Mouse (Mus musculus) lung, embryonic 15.5 days (tissue): Measurements from ENCODE around the gene Kcnk5. TPM values are rescaled to one million over a fixed set of nuclear protein-coding genes. Genes with fewer than 3 reads are reported as not detected.

ENCODE experiments used
- ATAC-seq: fragments of 200-750 bp; cut with Nextera tagmentation; 2 replicates; pipeline ENCODE4 v1.8.0; 2017; ENCODE audit warnings: moderate number of reproducible peaks, borderline replicate concordance; ENCODE audit not compliant: low FRiP score, low TSS enrichment; ENCODE audit errors: extremely low read depth
- H3K27ac ChIP-seq: fragments of 300-500 bp; sonication (generic); 2 replicates; pipeline ENCODE4 v1.5.1; 2015; ENCODE audit warnings: moderate library complexity, mild to moderate bottlenecking, inconsistent platforms
- H3K27me3 ChIP-seq: fragments of 300-500 bp; sonication (generic); 2 replicates; pipeline ENCODE4 v1.6.1; 2015; ENCODE audit warnings: inconsistent platforms
- H3K36me3 ChIP-seq: fragments of 300-500 bp; sonication (generic); 2 replicates; pipeline ENCODE4 v1.6.1; 2015; ENCODE audit warnings: inconsistent platforms
- H3K4me1 ChIP-seq: fragments of 300-500 bp; sonication (generic); 2 replicates; pipeline ENCODE4 v1.6.1; 2015; ENCODE audit warnings: inconsistent platforms
- H3K4me2 ChIP-seq: fragments of 300-500 bp; sonication (generic); 2 replicates; pipeline ENCODE4 v1.6.1; 2015; ENCODE audit warnings: inconsistent platforms, mild to moderate bottlenecking, moderate library complexity
- H3K4me3 ChIP-seq: fragments of 300-500 bp; sonication (generic); 2 replicates; pipeline ENCODE4 v1.5.1; 2015; ENCODE audit warnings: mild to moderate bottlenecking, inconsistent platforms
- H3K9ac ChIP-seq: fragments of 300-500 bp; sonication (generic); 2 replicates; pipeline ENCODE4 v1.6.1; 2015; ENCODE audit warnings: inconsistent platforms
- H3K9me3 ChIP-seq: fragments of 300-500 bp; sonication (generic); 2 replicates; pipeline ENCODE4 v1.6.1; 2016; ENCODE audit warnings: inconsistent platforms
- WGBS: fragments of 180-500 bp; shearing (Covaris S2); methylation state at CpG from one replicate; pipeline ENCODE4 v1.1.7; 2015; 5-methylcytosine and 5-hydroxymethylcytosine counted together
- polyA plus RNA-seq: library from polyadenylated mRNA; unstranded; fragments of >200 nt; fragmentation: Nextera tagmentation; extraction: Ambion mirVana; gene quantifications from 2 replicates; pipeline ENCODE4 v1.2.1, GENCODE M21; 2015

Gene Kcnk5
- 12.3 and 12.5 TPM in 2 replicates for polyA plus RNA-seq

- peak; percentile 88 for ATAC-seq
- H3K27me3 ChIP-seq = no peaks in the 10 kb centered on the region
- H3K36me3 ChIP-seq = no peaks in the 10 kb centered on the region
- peak within 1 kb of the TSS; percentile 79 for H3K27ac ChIP-seq
- no peaks in the 10 kb centered on the region for H3K9me3 ChIP-seq
- H3K4me3 ChIP-seq = peak within 1 kb of the TSS; percentile 66
- peak within 1 kb of the TSS; percentile 90 for H3K4me2 ChIP-seq
- peaks cover 42% of the 10 kb centered on the region for H3K4me1 ChIP-seq
- under 1% methylated on average over 36 of the region's 36 CpGs for WGBS
- peak within 1 kb of the TSS; percentile 57 for H3K9ac ChIP-seq
Measured at GRCm38 (mm10) chr14:20181466-20181921, at the start of gene Kcnk5. Kcnk5 (minus strand) TSS chr14:20181809.

DNA sequence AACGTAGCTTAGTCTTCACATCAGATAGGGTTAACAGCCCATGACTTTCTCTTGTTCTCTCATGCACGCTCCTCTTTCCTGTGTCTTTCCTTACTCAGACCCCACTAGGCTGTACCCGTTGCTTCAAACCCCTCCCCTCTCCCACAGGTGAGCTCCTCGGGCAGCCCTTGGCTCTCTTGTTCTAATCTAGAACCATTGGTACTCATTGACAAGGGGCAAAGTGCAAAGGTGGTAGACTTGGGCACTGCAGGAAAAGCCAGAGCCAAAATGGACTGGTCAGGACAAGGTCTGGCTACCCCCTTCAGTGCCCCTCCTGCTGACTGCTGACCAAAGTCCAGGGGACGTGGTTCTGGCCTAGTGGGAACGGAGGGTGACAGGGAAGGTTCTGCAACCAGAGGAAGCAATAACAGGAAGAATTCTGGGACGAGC is 48.5 kb upstream of the Kcnk5 start:
- Histone ChIP-seq H3K9ac (no peak overlapping the region), H3K36me3 (no peaks in the 10 kb centered on the region), H3K9me3 (no peaks in the 10 kb centered on the region), H3K4me2 (no peak overlapping the region), H3K4me1 (0 out of 2 replicates have a peak, but pooled peaks cover 7% of the 10 kb centered on the region), H3K27ac (no peak overlapping the region), H3K4me3 (no peak overlapping the region), H3K27me3 (no peaks in the 10 kb centered on the region)
- 80% methylated on average over 7 of the region's 7 CpGs for WGBS
- ATAC-seq = no peak

GRCm38 (mm10) chr14:20229437-20229836 is 47.8 kb upstream of the Kcnk5 start:
- Histone ChIP-seq H3K9ac (no peak overlapping the region), H3K36me3 (no peaks in the 10 kb centered on the region), H3K27me3 (no peaks in the 10 kb centered on the region), H3K27ac (no peak overlapping the region), H3K4me2 (no peak overlapping the region), H3K9me3 (no peaks in the 10 kb centered on the region), H3K4me1 (peaks cover 11% of the 10 kb centered on the region), H3K4me3 (no peak overlapping the region)
- ATAC-seq = no peak
- WGBS = 56% methylated on average over 6 of the region's 6 CpGs

DNA sequence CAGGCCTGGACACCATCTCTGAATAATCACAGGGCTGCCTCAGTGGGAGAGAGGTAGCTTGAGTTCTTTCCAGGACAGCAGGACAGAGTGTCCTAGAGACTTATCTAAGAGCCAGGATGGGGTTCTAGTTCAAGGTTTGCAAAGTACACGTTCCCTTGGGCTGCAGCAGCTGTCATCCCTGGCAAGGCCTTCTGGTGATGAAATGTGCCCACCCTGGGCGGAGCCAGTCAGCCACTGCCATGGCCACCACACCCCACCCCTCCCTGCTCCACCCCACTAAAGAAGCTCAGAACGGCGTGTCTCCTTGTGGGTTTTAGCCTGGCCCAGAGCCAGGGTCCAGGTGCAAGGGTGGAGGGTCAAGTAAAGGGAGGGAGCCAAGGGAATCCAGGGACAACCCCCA is 46.7 kb upstream of the Kcnk5 start:
- Histone ChIP-seq H3K27me3 (no peaks in the 10 kb centered on the region), H3K9me3 (no peaks in the 10 kb centered on the region), H3K36me3 (no peaks in the 10 kb centered on the region), H3K4me3 (no peak overlapping the region), H3K27ac (no peak overlapping the region), H3K9ac (no peak overlapping the region), H3K4me2 (no peak overlapping the region), H3K4me1 (peaks cover 15% of the 10 kb centered on the region)
- ATAC-seq = no peak
- 39% methylated on average over 4 of the region's 4 CpGs for WGBS

GRCm38 (mm10) chr14:20226982-20227381 is 45.4 kb upstream of the Kcnk5 start:
- Histone ChIP-seq H3K27ac (no peak overlapping the region), H3K4me3 (no peak overlapping the region), H3K9ac (no peak overlapping the region), H3K4me2 (no peak overlapping the region), H3K27me3 (no peaks in the 10 kb centered on the region), H3K9me3 (no peaks in the 10 kb centered on the region), H3K4me1 (peaks cover 15% of the 10 kb centered on the region), H3K36me3 (no peaks in the 10 kb centered on the region)
- ATAC-seq = no peak
- 24% methylated on average over 2 of the region's 2 CpGs for WGBS

GRCm38 (mm10) chr14:20226488-20226887 is 44.9 kb upstream of the Kcnk5 start:
- H3K9ac ChIP-seq = no peak overlapping the region
- no peak overlapping the region for H3K4me2 ChIP-seq
- peaks cover 15% of the 10 kb centered on the region for H3K4me1 ChIP-seq
- no peaks in the 10 kb centered on the region for H3K36me3 ChIP-seq
- no peak overlapping the region for H3K4me3 ChIP-seq
- 39% methylated on average over 7 of the region's 7 CpGs for WGBS
- no peaks in the 10 kb centered on the region for H3K9me3 ChIP-seq
- no peak overlapping the region for H3K27ac ChIP-seq
- H3K27me3 ChIP-seq = no peaks in the 10 kb centered on the region
- ATAC-seq = 0 out of 2 replicates have a peak, but pooled peaks have one; percentile 24

DNA sequence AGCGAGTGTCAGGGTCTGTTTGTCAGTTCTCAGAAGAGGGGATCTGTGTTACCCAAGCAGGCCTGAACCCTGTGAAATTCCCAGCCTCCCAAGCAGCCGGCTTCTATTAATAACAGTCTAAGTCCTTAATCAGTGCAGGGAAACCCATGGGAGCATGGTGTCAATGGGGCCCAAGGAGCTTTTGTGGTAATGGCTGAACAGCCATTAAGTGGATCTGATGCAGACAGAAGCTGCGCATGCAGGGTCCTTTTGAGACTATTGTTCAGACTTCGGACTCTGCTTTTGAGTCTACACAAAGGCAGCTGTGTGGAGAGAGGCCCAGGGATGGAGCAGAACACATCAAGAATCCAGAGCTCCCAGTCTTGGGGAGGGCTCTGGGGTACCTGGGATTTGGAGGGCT is 43.9 kb upstream of the Kcnk5 start:
- no peak for ATAC-seq
- H3K27ac ChIP-seq = no peak overlapping the region
- no peak overlapping the region for H3K4me3 ChIP-seq
- H3K9ac ChIP-seq = no peak overlapping the region
- H3K4me2 ChIP-seq = no peak overlapping the region
- peaks cover 15% of the 10 kb centered on the region for H3K4me1 ChIP-seq
- H3K27me3 ChIP-seq = no peaks in the 10 kb centered on the region
- no peaks in the 10 kb centered on the region for H3K9me3 ChIP-seq
- WGBS = 58% methylated on average over 4 of the region's 4 CpGs
- H3K36me3 ChIP-seq = no peaks in the 10 kb centered on the region

- Histone ChIP-seq H3K36me3 (no peaks in the 10 kb centered on the region), H3K4me2 (no peak overlapping the region), H3K4me3 (no peak overlapping the region), H3K27ac (0 out of 2 replicates have a peak overlapping the region, but pooled peaks have one; percentile 15), H3K4me1 (peaks cover 15% of the 10 kb centered on the region), H3K9me3 (no peaks in the 10 kb centered on the region), H3K27me3 (no peaks in the 10 kb centered on the region), H3K9ac (no peak overlapping the region)
- WGBS = 45% methylated on average over 10 of the region's 10 CpGs
- no peak for ATAC-seq
Measured at GRCm38 (mm10) chr14:20224576-20225218, 43.1 kb upstream of the Kcnk5 start.

GRCm38 (mm10) chr14:20224163-20224562 is 42.6 kb upstream of the Kcnk5 start:
- H3K9ac ChIP-seq = no peak overlapping the region
- no peak for ATAC-seq
- no peaks in the 10 kb centered on the region for H3K36me3 ChIP-seq
- H3K4me1 ChIP-seq = peaks cover 15% of the 10 kb centered on the region
- 18% methylated on average over 4 of the region's 4 CpGs for WGBS
- no peak overlapping the region for H3K4me2 ChIP-seq
- H3K4me3 ChIP-seq = no peak overlapping the region
- 0 out of 2 replicates have a peak overlapping the region, but pooled peaks have one; percentile 15 for H3K27ac ChIP-seq
- no peaks in the 10 kb centered on the region for H3K27me3 ChIP-seq
- H3K9me3 ChIP-seq = no peaks in the 10 kb centered on the region

DNA sequence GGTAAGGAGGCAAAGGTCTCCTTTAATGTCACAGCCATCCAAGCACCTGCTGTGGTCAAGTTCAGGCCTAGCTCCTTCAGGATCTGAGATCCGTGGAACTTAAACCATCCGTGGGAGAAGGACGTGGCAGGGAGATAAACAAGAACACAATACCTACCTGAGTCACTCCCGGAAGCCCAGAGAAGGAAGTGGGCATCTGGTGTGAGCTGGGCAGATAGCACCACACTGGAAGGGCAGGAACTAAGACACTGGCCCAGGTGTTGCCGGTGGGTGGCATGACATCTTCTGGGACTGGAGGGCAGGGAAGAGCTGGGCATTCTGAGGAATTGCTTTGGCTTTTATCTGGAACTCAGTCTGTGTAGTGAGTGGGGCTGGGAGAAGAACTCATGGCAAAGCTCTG is 41.6 kb upstream of the Kcnk5 start:
- Histone ChIP-seq H3K4me1 (peaks cover 15% of the 10 kb centered on the region), H3K36me3 (no peaks in the 10 kb centered on the region), H3K9ac (no peak overlapping the region), H3K27ac (no peak overlapping the region), H3K27me3 (no peaks in the 10 kb centered on the region), H3K4me3 (no peak overlapping the region), H3K4me2 (no peak overlapping the region), H3K9me3 (no peaks in the 10 kb centered on the region)
- 74% methylated on average over 5 of the region's 5 CpGs for WGBS
- no peak for ATAC-seq

- H3K4me2 ChIP-seq = no peak overlapping the region
- WGBS = 71% methylated on average over 7 of the region's 7 CpGs
Measured at GRCm38 (mm10) chr14:20221083-20221482, 39.5 kb upstream of the Kcnk5 start.

DNA sequence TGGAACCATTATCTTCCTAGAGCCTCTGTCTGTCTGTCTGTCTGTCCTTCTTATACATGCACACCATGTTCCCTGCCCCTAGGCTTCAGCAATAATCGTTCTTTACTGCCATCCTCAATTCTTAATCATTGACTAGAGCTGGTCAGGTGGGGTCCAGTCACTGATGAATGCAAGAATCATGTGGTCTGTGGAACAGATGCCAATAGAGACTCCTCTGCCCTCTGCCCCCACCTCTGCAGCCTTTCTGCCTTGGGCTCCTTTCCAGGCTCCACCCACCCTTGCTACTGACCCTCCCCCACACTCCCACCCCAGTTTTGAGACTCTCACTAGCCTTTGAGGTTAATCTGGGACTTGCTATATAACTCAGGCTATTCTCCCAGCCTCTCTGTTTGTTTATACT is 38.2 kb upstream of the Kcnk5 start:
- Histone ChIP-seq H3K27ac (no peak overlapping the region), H3K4me1 (peaks cover 9% of the 10 kb centered on the region), H3K9me3 (no peaks in the 10 kb centered on the region), H3K27me3 (no peaks in the 10 kb centered on the region), H3K4me3 (no peak overlapping the region), H3K36me3 (no peaks in the 10 kb centered on the region), H3K4me2 (no peak overlapping the region), H3K9ac (no peak overlapping the region)
- 79% methylated on average over 1 of the region's 1 CpGs for WGBS
- no peak for ATAC-seq

More at GRCm38 (mm10) chr14:20221083-20221482, 39.5 kb upstream of the Kcnk5 start:
- Histone ChIP-seq H3K4me1 (peaks cover 15% of the 10 kb centered on the region), H3K4me3 (no peak overlapping the region), H3K9me3 (no peaks in the 10 kb centered on the region), H3K27ac (no peak overlapping the region), H3K9ac (no peak overlapping the region), H3K27me3 (no peaks in the 10 kb centered on the region), H3K36me3 (no peaks in the 10 kb centered on the region)
- no peak for ATAC-seq
